Mouse (Mus musculus): ENCODE results near the gene C4bp.

GRCm38 (mm10) chr1:130681075-130681474 lies 19.6 kb upstream of the C4bp start:
- TF ChIP-seq CTCF (IDR thresholded peaks at IDR 0.05; ENCODE audit: borderline replicate concordance, insufficient read depth, low read length) (no peak), POLR2A (IDR thresholded peaks at IDR 0.05; ENCODE audit: low read depth, low read length) (no peak)
